Mouse (Mus musculus) intestine, postnatal 0 days (tissue): ENCODE measurements at regions not wholly inside any gene's neighbourhood (a gene's known extent, or its start where the extent isn't known, plus 50 kb on each side); places are given as distances from the start of the nearest gene placed in this dataset.
"Not testable (repeated sequence)": the region's sequence is repeated elsewhere in the genome, so short reads cannot be mapped to it uniquely, and the experiment has no call there.

Source experiments
- ATAC-seq: fragments of 200-750 bp; cut with Nextera tagmentation; 2 replicates; pipeline ENCODE4 v1.8.0; 2017; ENCODE audit warnings: mild to moderate bottlenecking, moderate TSS enrichment, moderate library complexity
- H3K27ac ChIP-seq: fragments of 300-500 bp; sonication (generic); 2 replicates; pipeline ENCODE4 v1.5.1; 2014; ENCODE audit warnings: mild to moderate bottlenecking, low read depth, low read length, moderate library complexity
- H3K27me3 ChIP-seq: fragments of 300-500 bp; sonication (generic); replicated peaks from 2 replicates; pipeline ENCODE4 v1.6.1; 2014; ENCODE audit warnings: low read length, mixed read lengths; ENCODE audit not compliant: control insufficient read depth, insufficient read depth
- H3K36me3 ChIP-seq: fragments of 300-500 bp; sonication (generic); 2 replicates; pipeline ENCODE4 v1.6.1; 2014; ENCODE audit warnings: mild to moderate bottlenecking, moderate library complexity; ENCODE audit not compliant: control insufficient read depth, insufficient read depth
- H3K4me1 ChIP-seq: fragments of 300-500 bp; sonication (generic); replicated peaks from 2 replicates; pipeline ENCODE4 v1.6.1; 2014; ENCODE audit warnings: antibody characterized with exemption, low read length, mixed read lengths; ENCODE audit not compliant: control insufficient read depth, insufficient read depth
- H3K4me2 ChIP-seq: fragments of 300-500 bp; sonication (generic); replicated peaks from 2 replicates; pipeline ENCODE4 v1.6.1; 2014; ENCODE audit warnings: low read depth, mild to moderate bottlenecking, moderate library complexity
- H3K4me3 ChIP-seq: fragments of 300-500 bp; sonication (generic); 2 replicates; pipeline ENCODE4 v1.5.1; 2014; ENCODE audit warnings: low read depth, low read length
- H3K9ac ChIP-seq: fragments of 300-500 bp; sonication (generic); 2 replicates; pipeline ENCODE4 v1.6.1; 2014; ENCODE audit warnings: mild to moderate bottlenecking, low read depth, low read length
- H3K9me3 ChIP-seq: fragments of 300-500 bp; sonication (generic); 2 replicates; pipeline ENCODE4 v1.6.1; 2016; ENCODE audit warnings: mixed run types; ENCODE audit not compliant: control insufficient read depth
- CTCF ChIP-seq: sonication (generic); IDR thresholded peaks from 2 replicates; pipeline ENCODE4 v1.5.1; 2016; ENCODE audit warnings: low read depth, mild to moderate bottlenecking, control low read depth, antibody characterized with exemption, moderate library complexity
- WGBS: fragments of 180-500 bp; shearing (Covaris S2); extraction: QIAGEN DNeasy Blood & Tissue Kit; methylation state at CpG from one replicate; pipeline ENCODE4 v1.1.7; 2014; 5-methylcytosine and 5-hydroxymethylcytosine counted together

- no peak for TF ChIP-seq CTCF
- H3K4me3 ChIP-seq: no peak overlapping the region
- no peaks in the 10 kb centered on the region for H3K36me3 ChIP-seq
- H3K9me3 ChIP-seq: no peaks in the 10 kb centered on the region
- no peaks in the 10 kb centered on the region for H3K27me3 ChIP-seq
- H3K4me2 ChIP-seq: no peak overlapping the region
- H3K27ac ChIP-seq: no peak overlapping the region
- no peak for ATAC-seq
- WGBS: 60% methylated on average over 1 of the region's 1 CpGs
- H3K4me1 ChIP-seq: no peaks in the 10 kb centered on the region
- H3K9ac ChIP-seq: no peak overlapping the region
These were observed 358.5 kb upstream of the Pfkp start for GRCm38 (mm10) chr13:7007091-7007490.

GRCm38 (mm10) chr13:6998508-6999278 lies 350.1 kb upstream of the Pfkp start:
- 68% methylated on average over 10 of the region's 10 CpGs for WGBS
- H3K36me3 ChIP-seq, H3K9me3 ChIP-seq, H3K4me3 ChIP-seq, ATAC-seq, H3K4me2 ChIP-seq, H3K9ac ChIP-seq, H3K27me3 ChIP-seq, H3K27ac ChIP-seq, H3K4me1 ChIP-seq: not testable (repeated sequence)

- no peak overlapping the region for H3K4me3 ChIP-seq
- no peak for ATAC-seq
- 87% methylated on average over 9 of the region's 9 CpGs for WGBS
- H3K4me1 ChIP-seq: no peaks in the 10 kb centered on the region
- no peak for TF ChIP-seq CTCF
- no peaks in the 10 kb centered on the region for H3K27me3 ChIP-seq
- no peaks in the 10 kb centered on the region for H3K36me3 ChIP-seq
- H3K9me3 ChIP-seq: no peaks in the 10 kb centered on the region
- H3K9ac ChIP-seq: no peak overlapping the region
- no peak overlapping the region for H3K4me2 ChIP-seq
- H3K27ac ChIP-seq: no peak overlapping the region
These were observed 349.5 kb upstream of the Pfkp start for GRCm38 (mm10) chr13:6998094-6998493.

GRCm38 (mm10) chr13:6992323-6992994 lies 343.9 kb upstream of the Pfkp start:
- Histone ChIP-seq H3K9me3 (no peaks in the 10 kb centered on the region), H3K36me3 (no peaks in the 10 kb centered on the region), H3K27me3 (no peaks in the 10 kb centered on the region), H3K27ac (no peak overlapping the region), H3K9ac (no peak overlapping the region), H3K4me2 (no peak overlapping the region), H3K4me3 (no peak overlapping the region), H3K4me1 (no peaks in the 10 kb centered on the region)
- TF ChIP-seq CTCF: no peak
- 67% methylated on average over 12 of the region's 12 CpGs for WGBS
- ATAC-seq: no peak

- Histone ChIP-seq H3K36me3 (no peaks in the 10 kb centered on the region), H3K4me3 (no peak overlapping the region), H3K9me3 (no peaks in the 10 kb centered on the region), H3K27ac (no peak overlapping the region), H3K4me1 (no peaks in the 10 kb centered on the region), H3K27me3 (no peaks in the 10 kb centered on the region), H3K9ac (no peak overlapping the region), H3K4me2 (no peak overlapping the region)
- no peak for TF ChIP-seq CTCF
- no peak for ATAC-seq
- 74% methylated on average over 2 of the region's 2 CpGs for WGBS
These were observed 343.1 kb upstream of the Pfkp start for GRCm38 (mm10) chr13:6991714-6992113.

GRCm38 (mm10) chr13:6985012-6985996 lies 336.7 kb upstream of the Pfkp start:
- Histone ChIP-seq H3K27me3 (no peaks in the 10 kb centered on the region), H3K4me3 (no peak overlapping the region), H3K27ac (no peak overlapping the region), H3K9me3 (no peaks in the 10 kb centered on the region), H3K4me2 (no peak overlapping the region), H3K9ac (no peak overlapping the region), H3K4me1 (no peaks in the 10 kb centered on the region), H3K36me3 (no peaks in the 10 kb centered on the region)
- 74% methylated on average over 23 of the region's 23 CpGs for WGBS
- TF ChIP-seq CTCF: no peak
- ATAC-seq: no peak
